Mouse (Mus musculus) heart, adult 2 months (tissue): ENCODE data around the gene Pbx1.

Experiments
- CTCF ChIP-seq: fragments of 200-600 bp; IDR thresholded peaks from 2 replicates; pipeline ENCODE4 v1.8.1; 2022; ENCODE audit warnings: antibody characterized with exemption, mild to moderate bottlenecking, moderate library complexity
- EP300 ChIP-seq: fragments of 200-500 bp; IDR thresholded peaks from 2 replicates; pipeline ENCODE4 v1.6.1; 2011; ENCODE audit warnings: low read depth, low read length, control low read depth; ENCODE audit not compliant: insufficient read depth
- POLR2A ChIP-seq: fragments of 200-500 bp; IDR thresholded peaks from 2 replicates; pipeline ENCODE4 v1.6.1; 2011; ENCODE audit warnings: mild to moderate bottlenecking, low read depth, low read length, control low read depth; ENCODE audit not compliant: insufficient read depth

DNA sequence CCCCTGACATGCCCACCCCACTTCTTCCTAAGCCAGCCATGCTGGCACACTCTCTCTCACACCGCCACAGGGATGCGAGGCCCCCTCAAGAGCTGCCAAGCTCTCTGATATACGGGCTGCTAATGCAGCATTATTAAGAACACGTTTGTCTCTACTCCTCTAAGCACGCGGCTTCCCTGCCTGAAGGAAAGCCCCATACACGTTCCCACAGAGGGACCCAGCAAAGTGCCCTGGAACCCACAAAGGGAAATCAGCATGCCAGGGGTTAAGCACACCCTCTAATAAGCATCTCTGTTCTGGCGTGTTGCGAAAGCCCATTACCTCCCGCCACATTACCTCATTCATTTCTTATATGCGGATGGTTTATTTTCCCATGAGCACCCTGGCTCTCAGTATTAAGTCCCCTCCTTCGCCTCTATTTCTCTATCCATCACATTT is 132.1 kb downstream of the Pbx1 start:
- TF ChIP-seq POLR2A = no peak
- TF ChIP-seq CTCF = no peak
- no peak for TF ChIP-seq EP300
